Mouse (Mus musculus): ENCODE results near the gene Krt7. TPM values are rescaled to one million over a fixed set of nuclear protein-coding genes. Genes with fewer than 3 reads are reported as not detected.

Krt7 gene
- polyA plus RNA-seq, 1 experiment from 2014 or later, result 5.1 TPM

GRCm38 (mm10) chr15:101368502-101369381 is 42.1 kb upstream of the Krt7 start:
- ATAC-seq (peak; percentile 52), DNase-seq (ENCODE audit: low read depth, low spot score) (peak; percentile 62)
- POLR2A ChIA-PET, result no interaction called here
- in situ Hi-C loops (cut with MboI; ENCODE audit: low pct_unique_long_range_greater_than_20kb), result no loop called here
- no peaks in the 10 kb centered on the region for H3K27me3 ChIP-seq
- CTCF ChIA-PET, result interaction anchor here (1.6 kb wide), 1 partner anchor 26 kb away, joined by 4 read pairs; no protein-coding TSS in a partner anchor
- no peak for TF ChIP-seq CTCF (IDR thresholded peaks at IDR 0.05)

- H3K27me3 ChIP-seq, result no peaks in the 10 kb centered on the region
- CTCF ChIA-PET, result interaction anchor here (1.2 to 1.3 kb wide), 2 partner anchors 11 to 127 kb away, joined by 3 read pairs; no protein-coding TSS in a partner anchor
- DNase-seq (ENCODE audit: low read depth, low spot score) (no peak), ATAC-seq (no peak)
- POLR2A ChIA-PET, result interaction anchor here (0.5 kb wide), 1 partner anchor 26 kb away, joined by 3 read pairs; no protein-coding TSS in a partner anchor
- in situ Hi-C loops (cut with MboI; ENCODE audit: low pct_unique_long_range_greater_than_20kb), result no loop called here
- no peak for TF ChIP-seq CTCF (IDR thresholded peaks at IDR 0.05)
These were observed 41.3 kb upstream of the Krt7 start for GRCm38 (mm10) chr15:101369382-101370100.

- TF ChIP-seq CTCF (IDR thresholded peaks at IDR 0.05), result no peak
- ChIA-PET POLR2A (interaction anchor here (0.5 to 0.6 kb wide), 2 partner anchors 27 to 205 kb away, joined by 3 read pairs; no protein-coding TSS in a partner anchor), CTCF (interaction anchor here (0.9 to 3.6 kb wide), 4 partner anchors 10 to 127 kb away, joined by 3 to 14 read pairs (median 3); no protein-coding TSS in a partner anchor)
- DNase-seq (ENCODE audit: low read depth, low spot score), result peak; percentile 98
- ATAC-seq, result peak; percentile 53
- in situ Hi-C loops (cut with MboI; ENCODE audit: low pct_unique_long_range_greater_than_20kb), result no loop called here
- H3K27me3 ChIP-seq, result no peaks in the 10 kb centered on the region
These were observed 40.5 kb upstream of the Krt7 start, which contains the start of gene Krt80 for GRCm38 (mm10) chr15:101370101-101370911. TSS of gene Krt80 (minus strand) at chr15:101370162.

GRCm38 (mm10) chr15:101371141-101371985 is 39.5 kb upstream of the Krt7 start:
- no peak for TF ChIP-seq CTCF (IDR thresholded peaks at IDR 0.05)
- in situ Hi-C loops (cut with MboI; ENCODE audit: low pct_unique_long_range_greater_than_20kb), result no loop called here
- DNase-seq (ENCODE audit: low read depth, low spot score), result no peak
- ChIA-PET POLR2A (interaction anchor here (0.6 kb wide), 3 partner anchors 55 to 206 kb away, joined by 3 to 4 read pairs (median 3); no protein-coding TSS in a partner anchor), CTCF (interaction anchor here (0.9 to 3.6 kb wide), 4 partner anchors 9 to 126 kb away, joined by 3 to 14 read pairs (median 3); no protein-coding TSS in a partner anchor)
- H3K27me3 ChIP-seq, result no peaks in the 10 kb centered on the region
- ATAC-seq, result no peak

GRCm38 (mm10) chr15:101372131-101372977 is 38.5 kb upstream of the Krt7 start:
- in situ Hi-C loops (cut with MboI; ENCODE audit: low pct_unique_long_range_greater_than_20kb), result no loop called here
- ChIA-PET CTCF (interaction anchor here (1.6 to 3.6 kb wide), 2 partner anchors 16 to 30 kb away, joined by 7 to 14 read pairs; no protein-coding TSS in a partner anchor), POLR2A (interaction anchor here (0.6 kb wide), 2 partner anchors 56 to 162 kb away, joined by 3 to 4 read pairs; no protein-coding TSS in a partner anchor)
- H3K27me3 ChIP-seq, result no peaks in the 10 kb centered on the region
- ATAC-seq (no peak), DNase-seq (ENCODE audit: low read depth, low spot score) (no peak)
- TF ChIP-seq CTCF (IDR thresholded peaks at IDR 0.05), result no peak

- POLR2A ChIA-PET, result interaction anchor here (0.6 kb wide), 1 partner anchor 23 kb away, joined by 3 read pairs; no protein-coding TSS in a partner anchor
- H3K27me3 ChIP-seq, result no peaks in the 10 kb centered on the region
- in situ Hi-C loops (cut with MboI; ENCODE audit: low pct_unique_long_range_greater_than_20kb), result no loop called here
- ATAC-seq, result no peak
- CTCF ChIA-PET, result interaction anchor here (1.6 to 3.6 kb wide), 2 partner anchors 15 to 31 kb away, joined by 7 to 14 read pairs; no protein-coding TSS in a partner anchor
- DNase-seq (ENCODE audit: low read depth, low spot score), result no peak
- TF ChIP-seq CTCF (IDR thresholded peaks at IDR 0.05), result no peak
These were observed 37.5 kb upstream of the Krt7 start for GRCm38 (mm10) chr15:101373286-101373898.

GRCm38 (mm10) chr15:101374879-101375278 is 36.0 kb upstream of the Krt7 start:
- CTCF ChIA-PET, result interaction anchor here (1.3 to 3.8 kb wide), 2 partner anchors 12 to 599 kb away, joined by 3 to 19 read pairs; no protein-coding TSS in a partner anchor
- in situ Hi-C loops (cut with MboI; ENCODE audit: low pct_unique_long_range_greater_than_20kb), result no loop called here

More at GRCm38 (mm10) chr15:101374879-101375278, 36.0 kb upstream of the Krt7 start:
- DNase-seq (ENCODE audit: low read depth, low spot score) (no peak), ATAC-seq (no peak)
- H3K27me3 ChIP-seq, result no peaks in the 10 kb centered on the region
- POLR2A ChIA-PET, result interaction anchor here (0.6 to 1.0 kb wide), 2 partner anchors 20 to 458 kb away, joined by 3 to 5 read pairs; no protein-coding TSS in a partner anchor
- TF ChIP-seq CTCF (IDR thresholded peaks at IDR 0.05), result no peak

Data from Patski (cell line).